Mouse (Mus musculus) limb, embryonic 11.5 days (tissue): ENCODE results near the gene Nanog. TPM values are rescaled to one million over a fixed set of nuclear protein-coding genes. Genes with fewer than 3 reads are reported as not detected.

Experiments used
- ATAC-seq: fragments of 200-750 bp; cut with Nextera tagmentation; 2 replicates; pipeline ENCODE4 v1.8.0; 2017; ENCODE audit warnings: low read depth; ENCODE audit not compliant: insufficient number of reproducible peaks, low FRiP score, low TSS enrichment
- DNase-seq: peaks from one replicate; pipeline ENCODE4 v3.0.0-alpha.2; 2015; ENCODE audit warnings: low spot score
- H3K27ac ChIP-seq: fragments of 300-500 bp; sonication (generic); replicated peaks from 2 replicates; pipeline ENCODE4 v1.5.1; 2014; ENCODE audit warnings: low read depth, mild to moderate bottlenecking, low read length
- H3K27me3 ChIP-seq: fragments of 300-500 bp; sonication (generic); 2 replicates; pipeline ENCODE4 v1.6.1; 2014; ENCODE audit warnings: mild to moderate bottlenecking, low read length, mixed read lengths; ENCODE audit not compliant: control insufficient read depth, insufficient read depth
- H3K36me3 ChIP-seq: fragments of 300-500 bp; sonication (generic); 2 replicates; pipeline ENCODE4 v1.6.1; 2014; ENCODE audit warnings: mild to moderate bottlenecking, low read length, moderate library complexity, mixed read lengths; ENCODE audit not compliant: control insufficient read depth, insufficient read depth
- H3K4me1 ChIP-seq: fragments of 300-500 bp; sonication (generic); 2 replicates; pipeline ENCODE4 v1.6.1; 2014; ENCODE audit warnings: low read length, mixed read lengths; ENCODE audit not compliant: control insufficient read depth, insufficient read depth
- H3K4me2 ChIP-seq: fragments of 300-500 bp; sonication (generic); 2 replicates; pipeline ENCODE4 v1.6.1; 2014; ENCODE audit warnings: low read depth, mild to moderate bottlenecking, moderate library complexity; ENCODE audit not compliant: severe bottlenecking
- H3K4me3 ChIP-seq: fragments of 300-500 bp; sonication (generic); 2 replicates; pipeline ENCODE4 v1.5.1; 2014; ENCODE audit warnings: low read depth, low read length
- H3K9ac ChIP-seq: fragments of 300-500 bp; sonication (generic); 2 replicates; pipeline ENCODE4 v1.6.1; 2014; ENCODE audit warnings: mild to moderate bottlenecking, low read length
- H3K9me3 ChIP-seq: fragments of 300-500 bp; sonication (generic); 2 replicates; pipeline ENCODE4 v1.6.1; 2016; ENCODE audit warnings: low read length; ENCODE audit not compliant: control insufficient read depth
- WGBS: fragments of 180-500 bp; shearing (Covaris S2); extraction: QIAGEN DNeasy Blood & Tissue Kit; methylation state at CpG from one replicate; pipeline ENCODE4 v1.1.7; 2014; 5-methylcytosine and 5-hydroxymethylcytosine counted together
- polyA plus RNA-seq: library from polyadenylated mRNA; unstranded; fragments of >200 nt; fragmentation: Nextera tagmentation; extraction: Ambion mirVana; gene quantifications from 2 replicates; pipeline ENCODE4 v1.2.1, GENCODE M21; 2014

Nanog gene
- 0.07 and 0.09 TPM in 2 replicates for polyA plus RNA-seq

GRCm38 (mm10) chr6:122707036-122707800 lies at the start of gene Nanog:
Gene Nanog, plus strand, starts transcription at chr6:122707489.
- Histone ChIP-seq H3K9me3 (no peaks in the 10 kb centered on the region), H3K4me1 (no peaks in the 10 kb centered on the region; the same call in 1 of the 2 replicates), H3K27me3 (peaks cover 16% of the 10 kb centered on the region), H3K9ac (no peak within 1 kb of the TSS), H3K36me3 (no peaks in the 10 kb centered on the region), H3K4me2 (no peak within 1 kb of the TSS), H3K4me3 (no peak within 1 kb of the TSS), H3K27ac (no peak within 1 kb of the TSS)
- ATAC-seq, result no peak
- WGBS, result 18% methylated on average over 12 of the region's 12 CpGs
- no peak for DNase-seq

DNA sequence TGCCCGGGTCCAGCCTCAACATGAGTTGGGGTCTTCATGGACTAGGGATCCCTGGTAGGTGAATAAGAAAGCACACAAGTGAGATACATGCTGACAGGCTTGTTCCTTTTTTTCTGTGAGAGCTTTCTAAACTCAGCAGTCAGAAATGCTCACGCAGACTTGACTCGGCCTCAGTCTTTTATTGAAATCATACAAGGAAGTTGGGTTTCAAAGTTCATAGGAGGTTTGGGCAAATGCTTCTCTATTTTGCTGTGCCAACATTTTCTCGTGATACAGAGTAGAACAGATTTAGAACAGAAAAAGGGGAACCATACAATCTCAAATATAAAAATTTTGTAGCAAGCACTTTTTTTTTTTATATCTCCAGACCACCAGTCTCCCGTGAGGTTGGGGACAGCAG lies 49.7 kb upstream of the Nanog start:
- Histone ChIP-seq H3K9ac (no peak overlapping the region), H3K36me3 (no peaks in the 10 kb centered on the region), H3K4me2 (no peak overlapping the region), H3K4me3 (no peak overlapping the region), H3K4me1 (no peaks in the 10 kb centered on the region), H3K27me3 (no peaks in the 10 kb centered on the region), H3K9me3 (no peaks in the 10 kb centered on the region), H3K27ac (no peak overlapping the region)
- WGBS, result 85% methylated on average over 5 of the region's 5 CpGs
- ATAC-seq (no peak), DNase-seq (no peak)

GRCm38 (mm10) chr6:122659567-122659966 lies 47.7 kb upstream of the Nanog start:
- Histone ChIP-seq H3K27ac (no peak overlapping the region), H3K36me3 (no peaks in the 10 kb centered on the region), H3K9ac (no peak overlapping the region), H3K4me2 (no peak overlapping the region), H3K27me3 (peaks cover 6% of the 10 kb centered on the region; the same call in 1 of the 2 replicates), H3K4me3 (no peak overlapping the region), H3K9me3 (no peaks in the 10 kb centered on the region), H3K4me1 (no peaks in the 10 kb centered on the region)
- WGBS, result 10% methylated on average over 7 of the region's 7 CpGs
- DNase-seq (peak; percentile 69), ATAC-seq (no peak)

DNA sequence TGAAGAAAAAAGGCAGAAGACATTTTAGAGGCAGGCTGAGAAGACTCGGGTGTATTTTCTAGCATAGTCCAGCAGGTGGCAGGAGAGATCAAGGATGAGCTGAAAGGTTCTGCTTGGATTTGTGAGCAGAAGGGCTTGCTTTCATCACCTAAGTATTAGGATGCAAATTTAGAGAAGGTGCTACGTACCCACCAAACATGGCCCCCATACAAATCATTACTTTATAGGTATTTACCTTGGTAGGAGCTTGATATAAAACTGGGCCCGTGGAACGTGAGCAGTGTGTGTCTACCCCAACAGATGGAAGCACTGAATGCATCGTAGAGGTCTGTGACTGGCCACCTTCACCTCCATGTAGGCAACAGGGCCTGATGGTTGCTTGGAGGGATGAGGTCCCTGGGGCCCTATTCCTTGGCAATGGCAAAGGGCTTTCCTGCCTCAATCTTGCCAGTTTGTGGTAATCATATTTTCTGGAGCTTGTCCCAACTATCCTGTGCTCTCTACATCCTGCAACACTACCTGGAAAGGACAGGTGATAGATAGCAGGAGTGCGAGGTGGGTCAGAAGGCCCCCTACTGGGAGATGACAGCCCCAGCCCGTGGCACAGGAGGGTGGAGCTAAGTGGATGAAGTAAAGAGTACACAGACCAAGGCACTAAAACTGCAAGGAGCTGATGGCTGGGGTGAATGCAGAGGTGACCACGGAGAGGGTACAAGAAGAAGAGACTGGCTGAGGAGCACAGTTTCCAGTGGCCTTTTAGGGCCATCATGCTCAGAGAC lies 46.5 kb upstream of the Nanog start:
- H3K4me3 ChIP-seq, result no peak overlapping the region
- DNase-seq (peak; percentile 58), ATAC-seq (no peak)
- no peak overlapping the region for H3K9ac ChIP-seq
- H3K36me3 ChIP-seq, result no peaks in the 10 kb centered on the region
- H3K27me3 ChIP-seq, result peaks cover 6% of the 10 kb centered on the region; the same call in 1 of the 2 replicates
- H3K4me1 ChIP-seq, result no peaks in the 10 kb centered on the region
- 41% methylated on average over 8 of the region's 8 CpGs for WGBS
- no peak overlapping the region for H3K27ac ChIP-seq
- no peak overlapping the region for H3K4me2 ChIP-seq
- H3K9me3 ChIP-seq, result no peaks in the 10 kb centered on the region

DNA sequence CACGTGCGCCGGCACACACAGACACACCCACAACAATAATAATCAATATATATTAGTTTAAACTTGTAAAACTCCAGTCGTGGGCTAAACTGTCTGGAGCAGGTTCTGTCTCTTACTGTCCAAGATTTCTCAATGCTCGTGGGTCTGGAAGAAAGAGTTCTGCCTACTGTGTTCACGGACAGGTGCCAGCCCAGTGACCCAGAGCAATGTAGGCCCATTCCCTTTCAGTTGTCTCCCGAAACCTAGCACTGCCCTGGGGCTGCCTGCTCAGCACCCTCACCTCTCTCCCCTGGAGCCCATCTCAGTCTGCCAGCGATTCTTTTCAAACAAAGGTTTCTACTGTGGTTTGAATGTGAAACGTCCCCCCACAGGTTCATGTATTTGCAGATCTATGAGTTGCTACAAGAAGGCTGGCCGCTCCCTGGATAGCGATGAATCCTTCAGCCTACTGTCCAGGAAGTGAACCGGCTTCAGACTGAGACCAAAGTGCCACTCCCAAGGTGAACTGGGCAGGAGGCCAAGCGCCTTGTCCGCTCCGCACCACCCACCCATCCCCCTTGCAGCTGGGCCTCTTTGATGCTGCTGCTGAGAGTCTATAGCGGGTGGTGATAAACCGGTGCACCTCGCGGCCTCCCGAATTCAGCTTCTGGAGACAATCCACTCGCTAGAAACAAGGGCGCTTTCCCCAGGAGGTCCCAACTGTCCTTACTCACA lies 44.6 kb upstream of the Nanog start:
- no peak overlapping the region for H3K4me3 ChIP-seq
- H3K36me3 ChIP-seq, result no peaks in the 10 kb centered on the region
- 34% methylated on average over 22 of the region's 22 CpGs for WGBS
- H3K27ac ChIP-seq, result no peak overlapping the region
- H3K4me1 ChIP-seq, result no peaks in the 10 kb centered on the region
- H3K9me3 ChIP-seq, result no peaks in the 10 kb centered on the region
- H3K27me3 ChIP-seq, result peaks cover 6% of the 10 kb centered on the region; the same call in 1 of the 2 replicates
- no peak for DNase-seq
- no peak for ATAC-seq
- no peak overlapping the region for H3K4me2 ChIP-seq
- H3K9ac ChIP-seq, result no peak overlapping the region

DNA sequence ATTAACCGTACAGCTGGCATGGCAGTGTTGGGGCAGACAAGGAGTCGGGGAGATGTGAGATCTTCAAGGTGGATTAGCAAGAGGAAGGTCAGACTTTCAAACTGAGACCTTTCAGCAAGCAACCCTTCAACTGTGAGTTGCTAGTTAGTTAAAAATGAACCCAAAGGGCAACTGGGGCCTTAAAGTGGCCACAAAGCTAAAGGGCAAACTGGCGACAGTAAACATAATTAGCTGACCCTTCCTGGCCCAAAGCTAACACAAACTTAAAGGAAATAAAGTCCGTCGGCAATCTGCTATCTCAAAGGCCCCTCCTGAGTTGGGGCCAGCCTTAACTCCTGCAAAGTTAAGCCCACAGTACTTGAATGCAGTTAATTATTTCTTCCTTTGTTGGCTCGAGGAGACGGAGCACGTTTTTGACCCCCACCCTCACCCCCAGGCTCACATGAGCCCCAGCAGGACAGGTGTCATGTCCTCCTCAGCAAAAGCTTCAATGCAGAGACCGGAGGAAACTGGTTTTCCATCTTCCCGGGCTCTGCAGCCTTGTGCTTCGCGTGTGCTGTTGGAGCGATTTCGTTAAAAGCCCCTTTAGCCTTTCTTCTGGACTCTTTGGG lies 43.6 kb upstream of the Nanog start:
- H3K4me2 ChIP-seq, result no peak overlapping the region
- no peak for ATAC-seq
- H3K27me3 ChIP-seq, result peaks cover 6% of the 10 kb centered on the region; the same call in 1 of the 2 replicates
- no peaks in the 10 kb centered on the region for H3K36me3 ChIP-seq
- H3K4me1 ChIP-seq, result no peaks in the 10 kb centered on the region
- no peak for DNase-seq
- 42% methylated on average over 14 of the region's 14 CpGs for WGBS
- no peaks in the 10 kb centered on the region for H3K9me3 ChIP-seq
- no peak overlapping the region for H3K9ac ChIP-seq
- H3K27ac ChIP-seq, result no peak overlapping the region
- no peak overlapping the region for H3K4me3 ChIP-seq

DNA sequence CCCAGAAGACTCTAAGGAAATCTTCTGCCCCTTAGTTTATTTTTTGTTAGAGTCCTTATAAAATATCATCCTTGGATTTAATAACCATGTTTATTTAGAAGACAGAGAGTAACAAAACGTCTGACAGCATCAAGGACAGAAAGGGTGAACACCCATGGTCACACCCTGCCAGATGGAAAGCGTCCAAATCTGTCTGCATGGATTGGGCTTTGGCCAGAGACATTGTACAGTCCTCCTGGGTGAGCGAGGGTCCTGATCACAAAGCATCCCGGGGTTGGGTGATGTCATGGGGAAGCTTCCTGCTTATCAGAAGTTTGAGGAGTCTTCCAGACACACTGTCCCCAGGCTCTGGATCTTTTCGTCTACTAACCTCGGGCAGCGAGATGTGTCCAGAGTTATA lies 41.4 kb upstream of the Nanog start:
- Histone ChIP-seq H3K9me3 (no peaks in the 10 kb centered on the region), H3K9ac (no peak overlapping the region), H3K27ac (no peak overlapping the region), H3K36me3 (no peaks in the 10 kb centered on the region), H3K27me3 (peaks cover 6% of the 10 kb centered on the region; the same call in 1 of the 2 replicates), H3K4me3 (no peak overlapping the region), H3K4me1 (no peaks in the 10 kb centered on the region), H3K4me2 (no peak overlapping the region)
- ATAC-seq (no peak), DNase-seq (no peak)
- WGBS, result 75% methylated on average over 7 of the region's 7 CpGs

DNA sequence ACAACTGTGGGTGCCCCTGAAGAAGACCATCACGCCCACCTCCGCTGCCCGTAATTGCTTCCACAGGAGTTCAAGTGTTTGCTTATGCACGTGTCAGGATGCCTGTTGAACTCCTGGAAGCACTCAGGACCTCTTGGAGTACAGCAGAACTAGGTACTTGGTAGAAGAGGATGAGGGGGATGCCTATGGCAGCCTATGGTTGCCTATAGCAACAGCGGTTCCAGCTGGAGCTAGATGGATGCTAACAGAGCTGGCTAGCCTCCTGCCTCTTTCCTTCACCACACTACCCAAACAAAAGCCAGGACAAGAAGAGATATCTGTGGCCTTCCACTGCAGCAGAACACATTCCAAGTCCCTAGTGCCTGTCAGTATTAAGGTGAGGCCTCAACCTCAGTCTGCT lies 39.6 kb upstream of the Nanog start:
- Histone ChIP-seq H3K27me3 (peaks cover 6% of the 10 kb centered on the region; the same call in 1 of the 2 replicates), H3K9ac (no peak overlapping the region), H3K9me3 (no peaks in the 10 kb centered on the region), H3K4me1 (no peaks in the 10 kb centered on the region), H3K36me3 (no peaks in the 10 kb centered on the region), H3K4me2 (no peak overlapping the region), H3K27ac (no peak overlapping the region), H3K4me3 (no peak overlapping the region)
- WGBS, result 78% methylated on average over 5 of the region's 5 CpGs
- DNase-seq, result no peak
- ATAC-seq, result no peak
